Mouse (Mus musculus) CH12.LX (cell line): ENCODE measurements around the gene Sema4a. TPM values are rescaled to one million over a fixed set of nuclear protein-coding genes. Genes with fewer than 3 reads are reported as not detected.

Source experiments
- DNase-seq: peaks from one replicate; pipeline ENCODE4 v3.0.0-alpha.2; 2013; ENCODE audit errors: extremely low read depth
- H3K27ac ChIP-seq: 2 replicates; pipeline ENCODE4 v1.5.1; 2012; ENCODE audit warnings: low read depth, mild to moderate bottlenecking, control low read depth, moderate library complexity; ENCODE audit not compliant: insufficient read depth
- H3K27me3 ChIP-seq: replicated peaks from 2 replicates; pipeline ENCODE3; 2012; ENCODE audit warnings: inconsistent platforms
- H3K36me3 ChIP-seq, 2 experiments: replicated peaks in 1 of 2; 2 replicates each; pipeline versions ENCODE3 to v1.6.1; 2012; ENCODE audit warnings: inconsistent platforms in 1 of 2, low read length in 1 of 2, mild to moderate bottlenecking in 1 of 2, mixed read lengths in 1 of 2, moderate library complexity in 1 of 2; ENCODE audit not compliant: control insufficient read depth in 1 of 2, insufficient read depth in 1 of 2
- H3K4me1 ChIP-seq, 2 experiments: 2 replicates each; pipeline ENCODE4 v1.6.1; 2012; ENCODE audit warnings: inconsistent platforms in 1 of 2, moderate library complexity in 1 of 2; ENCODE audit not compliant: insufficient read depth in 2 of 2, control insufficient read depth in 1 of 2
- H3K4me2 ChIP-seq: 2 replicates; pipeline ENCODE4 v1.6.1; 2012; ENCODE audit warnings: low read depth, mild to moderate bottlenecking, control low read depth; ENCODE audit not compliant: poor library complexity, insufficient read depth, severe bottlenecking
- H3K4me3 ChIP-seq, 3 experiments: fragments of 150-350 bp in 1 of 3; sonication (generic) in 1 of 3; replicated peaks in 1 of 3; 2 replicates each; pipeline versions ENCODE3 to v1.5.1; 2011 to 2012; ENCODE audit warnings: low read depth in 2 of 3, low read length in 2 of 3, mild to moderate bottlenecking in 2 of 3, moderate library complexity in 2 of 3, control low read depth in 1 of 3, improper control_type of control experiment in 1 of 3, inconsistent platforms in 1 of 3, mixed read lengths in 1 of 3; ENCODE audit not compliant: poor library complexity in 1 of 3
- H3K79me2 ChIP-seq: replicated peaks from 2 replicates; pipeline ENCODE4 v1.6.1; 2012; ENCODE audit warnings: mild to moderate bottlenecking, moderate library complexity; ENCODE audit not compliant: control insufficient read depth, poor library complexity, insufficient read depth, severe bottlenecking; ENCODE audit errors: extremely low read depth
- H3K9ac ChIP-seq: 2 replicates; pipeline ENCODE4 v1.6.1; 2012; ENCODE audit warnings: low read depth, mild to moderate bottlenecking, control low read depth, moderate library complexity; ENCODE audit not compliant: insufficient read depth
- H3K9me3 ChIP-seq: replicated peaks from 2 replicates; pipeline ENCODE3; 2012; ENCODE audit warnings: low read length, inconsistent platforms, mixed read lengths
- CHD1 ChIP-seq: IDR thresholded peaks from 2 replicates; pipeline ENCODE4 v1.6.1; 2012; ENCODE audit warnings: low read depth, low read length, improper control_type of control experiment, inconsistent platforms
- CTCF ChIP-seq, 2 experiments: IDR thresholded peaks in 1 of 2; conservative IDR thresholded peaks in 1 of 2; 2 replicates each; pipeline ENCODE4 v1.5.1; 2011 to 2012; ENCODE audit warnings: low read depth in 2 of 2, low read length in 2 of 2, improper control_type of control experiment in 1 of 2, inconsistent platforms in 1 of 2, mild to moderate bottlenecking in 1 of 2, moderate library complexity in 1 of 2
- ELF1 ChIP-seq: IDR thresholded peaks from 2 replicates; pipeline ENCODE4 v1.6.1; 2014; ENCODE audit warnings: low read depth, mild to moderate bottlenecking, inconsistent platforms, low read length, improper control_type of control experiment
- ETS1 ChIP-seq: conservative IDR thresholded peaks from 2 replicates; pipeline ENCODE4 v1.6.1; 2012; ENCODE audit warnings: low read depth, mild to moderate bottlenecking, inconsistent platforms, low read length, improper control_type of control experiment, moderate library complexity
- JUN ChIP-seq: IDR thresholded peaks from 2 replicates; pipeline ENCODE4 v1.6.1; 2011; ENCODE audit warnings: low read depth, mild to moderate bottlenecking, low read length, improper control_type of control experiment, moderate library complexity; ENCODE audit not compliant: insufficient read depth
- JUND ChIP-seq: conservative IDR thresholded peaks from 2 replicates; pipeline ENCODE4 v1.6.1; 2011; ENCODE audit warnings: low read depth, low read length, improper control_type of control experiment
- MYC ChIP-seq: IDR thresholded peaks from 2 replicates; pipeline ENCODE4 v1.6.1; 2011; ENCODE audit warnings: low read depth, mild to moderate bottlenecking, improper control_type of control experiment, low read length
- PAX5 ChIP-seq: IDR thresholded peaks from 2 replicates; pipeline ENCODE4 v1.6.1; 2012; ENCODE audit warnings: low read length, inconsistent platforms, mixed read lengths
- POLR2AphosphoS2 ChIP-seq: IDR thresholded peaks from 2 replicates; pipeline ENCODE4 v1.6.1; 2011; ENCODE audit warnings: low read depth, low read length, improper control_type of control experiment
- RAD21 ChIP-seq: IDR thresholded peaks from 2 replicates; pipeline ENCODE4 v1.6.1; 2011; ENCODE audit warnings: low read depth, mild to moderate bottlenecking, low read length, improper control_type of control experiment, moderate library complexity
- RCOR1 ChIP-seq: conservative IDR thresholded peaks from 2 replicates; pipeline ENCODE4 v1.6.1; 2012; ENCODE audit warnings: low read depth, mild to moderate bottlenecking, inconsistent platforms, low read length, improper control_type of control experiment
- SMC3 ChIP-seq: IDR thresholded peaks from 2 replicates; pipeline ENCODE4 v1.6.1; 2011; ENCODE audit warnings: low read depth, low read length, improper control_type of control experiment
- TCF12 ChIP-seq: IDR thresholded peaks from 2 replicates; pipeline ENCODE4 v1.6.1; 2014; ENCODE audit warnings: low read depth, mild to moderate bottlenecking, inconsistent platforms, low read length, improper control_type of control experiment
- UBTF ChIP-seq: IDR thresholded peaks from 2 replicates; pipeline ENCODE4 v1.6.1; 2012; ENCODE audit warnings: low read depth, mild to moderate bottlenecking, inconsistent platforms, low read length, improper control_type of control experiment, moderate library complexity
- ZC3H11A ChIP-seq: IDR thresholded peaks from 2 replicates; pipeline ENCODE4 v1.6.1; 2012; ENCODE audit warnings: low read depth, mild to moderate bottlenecking, inconsistent platforms, low read length, improper control_type of control experiment
- ZMIZ1 ChIP-seq: IDR thresholded peaks from 2 replicates; pipeline ENCODE4 v1.6.1; 2012; ENCODE audit warnings: low read depth, mild to moderate bottlenecking, inconsistent platforms, low read length, improper control_type of control experiment
- ZNF384 ChIP-seq: IDR thresholded peaks from 2 replicates; pipeline ENCODE4 v1.6.1; 2012; ENCODE audit warnings: low read depth, low read length, improper control_type of control experiment, inconsistent platforms
- dilution Hi-C: fragments of 300-500 bp; cut with MboI; formaldehyde crosslinking; loops from 2 replicates; pipeline ENCODE4 v1.14.3; 2020; ENCODE audit warnings: low sequenced_read_pairs; ENCODE audit not compliant: extremely low pct_unique_long_range_greater_than_20kb, extremely low pct_ligation_motif_present
- in situ Hi-C: fragments of 300-500 bp; cut with MboI; formaldehyde crosslinking; loops from 3 replicates; pipeline ENCODE4 v1.14.3; 2019; ENCODE audit warnings: low sequenced_read_pairs, low pct_ligation_motif_present, low pct_unique_long_range_greater_than_20kb, mixed read lengths
- polyA plus RNA-seq: library from polyadenylated mRNA; unstranded; fragments of >175 nt; gene quantifications from 2 replicates; pipeline ENCODE4 v1.2.1, GENCODE M21; 2012; ENCODE audit warnings: low read depth; ENCODE audit not compliant: insufficient read length
- total RNA-seq, 2 experiments: library from RNA; depleted of rRNA; stranded (reverse); fragments of 300-350 nt in 1 of 2; fragments of >200 nt in 1 of 2; gene quantifications; 2 replicates each; pipeline ENCODE4 v1.2.3; 2012 to 2014

Gene Sema4a
- total and polyA plus RNA-seq, 3 experiments, result 3.5 to 7.1 (median 4.7) TPM

GRCm38 (mm10) chr3:88486887-88487286 lies 25.9 kb upstream of the Sema4a start:
- in situ Hi-C loops, result loop anchor here (5.0 kb wide), 1 partner anchor 35 kb away; no protein-coding TSS in a partner anchor
- Histone ChIP-seq H3K79me2 (no peaks in the 10 kb centered on the region), H3K4me3 (no peak overlapping the region), H3K4me2 (no peak overlapping the region), H3K9me3 (no peaks in the 10 kb centered on the region), H3K27me3 (peaks cover 7% of the 10 kb centered on the region), H3K4me1 (peaks cover 24 to 37% of the 10 kb centered on the region in 2 experiments), H3K9ac (no peak overlapping the region), H3K36me3 (peaks cover 34 to 52% of the 10 kb centered on the region in 2 experiments), H3K27ac (no peak overlapping the region)
- TF ChIP-seq ZMIZ1 (no peak), POLR2AphosphoS2 (no peak), RCOR1 (no peak), ELF1 (no peak), JUND (no peak), UBTF (no peak), MYC (no peak), ZNF384 (no peak)
- no peak for DNase-seq
- dilution Hi-C loops, result no loop called here

GRCm38 (mm10) chr3:88486043-88486442 lies 25.1 kb upstream of the Sema4a start:
- H3K27ac ChIP-seq, result no peak overlapping the region
- H3K9ac ChIP-seq, result no peak overlapping the region
- dilution Hi-C loops, result no loop called here
- H3K4me1 ChIP-seq, result peaks cover 21 to 31% of the 10 kb centered on the region in 2 experiments
- DNase-seq, result no peak
- in situ Hi-C loops, result loop anchor here (5.0 kb wide), 1 partner anchor 36 kb away; no protein-coding TSS in a partner anchor
- H3K79me2 ChIP-seq, result no peaks in the 10 kb centered on the region
- peaks cover 34 to 55% of the 10 kb centered on the region in 2 experiments for H3K36me3 ChIP-seq
- peaks cover 8% of the 10 kb centered on the region for H3K27me3 ChIP-seq
- no peak overlapping the region for H3K4me2 ChIP-seq
- TF ChIP-seq ETS1 (no peak), SMC3 (no peak), PAX5 (no peak), TCF12 (no peak), MYC (no peak), CTCF (conservative IDR thresholded peaks at IDR 0.05 in 1 of 2, IDR thresholded peaks at IDR 0.05 in 1 of 2; ENCODE audit: low read depth in 2 of 2, low read length in 2 of 2) (no peak), RCOR1 (no peak), RAD21 (no peak), ZC3H11A (no peak), JUN (no peak), CHD1 (no peak)
- no peaks in the 10 kb centered on the region for H3K9me3 ChIP-seq
- no peak overlapping the region for H3K4me3 ChIP-seq
